Mouse (Mus musculus) E14TG2a.4 (cell line): ENCODE data around the gene Dpyd.

Experiments used
- CTCF ChIP-seq: conservative IDR thresholded peaks from 2 replicates; pipeline ENCODE4 v1.5.1; 2014; ENCODE audit warnings: low read length
- NANOG ChIP-seq: IDR thresholded peaks from 2 replicates; pipeline ENCODE4 v1.6.1; 2014; ENCODE audit warnings: borderline replicate concordance, low read length, mixed read lengths
- POU5F1 ChIP-seq: IDR thresholded peaks from 2 replicates; pipeline ENCODE4 v1.6.1; 2014; ENCODE audit warnings: low read length, borderline replicate concordance

DNA sequence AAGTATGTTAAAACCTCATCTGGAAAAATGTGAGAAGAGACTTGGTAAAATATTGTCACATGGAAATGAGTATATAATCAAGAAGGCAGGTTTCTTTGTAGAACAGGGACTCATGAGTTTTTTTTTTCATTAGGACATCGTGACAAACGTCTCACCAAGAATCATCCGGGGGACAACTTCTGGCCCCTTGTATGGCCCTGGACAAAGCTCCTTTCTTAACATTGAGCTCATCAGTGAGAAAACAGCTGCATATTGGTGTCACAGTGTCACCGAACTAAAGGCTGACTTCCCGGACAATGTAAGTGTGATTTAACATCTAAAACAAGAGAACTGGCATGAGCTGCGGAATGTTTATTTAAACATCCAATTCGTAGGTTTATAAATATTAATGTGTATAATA, 502.8 kb downstream of the Dpyd start:
- TF ChIP-seq CTCF: no peak
- TF ChIP-seq NANOG: no peak
- TF ChIP-seq POU5F1: no peak
